Comparison of ENCODE assay signal across 19 mouse cellular contexts in genomic region chr7:50195080-50195611, GRCm38 (mm10).
DNase-seq lines count a peak whose midpoint lies in the region; ATAC-seq and TF ChIP-seq lines count a peak whose summit lies in the region.
"Had no signal": no experiment of that assay in that cellular context is flagged by ENCODE, and none has a peak within 500 bp of the region (broad histone marks: within the 10 kb centered on the region; RNA-seq: fewer than 3 reads in every experiment).

No protein-coding gene starts in this region.

- H3K9me3 ChIP-seq in kidney, postnatal 0 days (replicated peaks; ENCODE audit: low read length), result no peaks in the 10 kb centered on the region
- H3K9me3 ChIP-seq in lung, embryonic 16.5 days (ENCODE audit: control insufficient read depth, low read length), result no peaks in the 10 kb centered on the region
- H3K9me3 ChIP-seq in stomach, embryonic 15.5 days, result no peaks in the 10 kb centered on the region
- H3K9me3 ChIP-seq: embryonic facial prominence, embryonic 15.5 days; forebrain, embryonic 10.5 days; hindbrain, embryonic 13.5 days had no signal

- no peak overlapping the region for H3K4me3 ChIP-seq in kidney, postnatal 0 days (replicated peaks; ENCODE audit: low read depth, low read length)
- no peak overlapping the region for H3K4me3 ChIP-seq in lung, embryonic 16.5 days (ENCODE audit: low read length)
- no peak overlapping the region for H3K4me3 ChIP-seq in lung, adult 2 months (replicated peaks; ENCODE audit: extremely low read depth, low read depth, low read length)
- no peak overlapping the region for H3K4me3 ChIP-seq in stomach, embryonic 15.5 days (replicated peaks)
- H3K4me3 ChIP-seq: embryonic facial prominence, embryonic 15.5 days; erythroblast, embryonic 14.5 days; forebrain, embryonic 10.5 days; hindbrain, embryonic 13.5 days had no signal

- H3K4me2 ChIP-seq in kidney, postnatal 0 days (ENCODE audit: low read length), result no peak overlapping the region
- H3K4me2 ChIP-seq in lung, embryonic 16.5 days (ENCODE audit: low read depth, low read length), result no peak overlapping the region
- H3K4me2 ChIP-seq in stomach, embryonic 15.5 days, result no peak overlapping the region
- H3K4me2 ChIP-seq: embryonic facial prominence, embryonic 15.5 days; hindbrain, embryonic 13.5 days had no signal

- peak; percentile 20 for DNase-seq in kidney, postnatal 0 days (ENCODE audit: low spot score)
- no peak for DNase-seq in kidney, adult 8-10 months
- no peak for DNase-seq in lung, adult 2 months
- no peak for DNase-seq in Muller cell, postnatal 12 days (ENCODE audit: inconsistent ontology term)
- DNase-seq in adrenal gland, postnatal 36 days, result no peak
- DNase-seq: adrenal gland, adult 2 months; adrenal gland, postnatal 25 days; cerebellum, adult 2 months; cerebellum, postnatal 10 days; gastrocnemius, postnatal 36 days; heart, adult 11 months had no signal

- H3K27ac ChIP-seq in kidney, postnatal 0 days, result no peak overlapping the region
- no peak overlapping the region for H3K27ac ChIP-seq in lung, embryonic 16.5 days (ENCODE audit: low read length)
- no peak overlapping the region for H3K27ac ChIP-seq in stomach, embryonic 15.5 days
- H3K27ac ChIP-seq: embryonic facial prominence, embryonic 15.5 days; forebrain, embryonic 10.5 days; hindbrain, embryonic 13.5 days had no signal

- no peaks in the 10 kb centered on the region for H3K27me3 ChIP-seq in kidney, postnatal 0 days (ENCODE audit: insufficient read depth, low read length)
- peaks cover 11% of the 10 kb centered on the region; the same call in 1 of the 2 replicates for H3K27me3 ChIP-seq in lung, embryonic 16.5 days (ENCODE audit: control insufficient read depth, insufficient read depth, low read depth, low read length)
- no peaks in the 10 kb centered on the region for H3K27me3 ChIP-seq in stomach, embryonic 15.5 days (replicated peaks)
- H3K27me3 ChIP-seq: embryonic facial prominence, embryonic 15.5 days; hindbrain, embryonic 13.5 days; Patski had no signal

- no peaks in the 10 kb centered on the region for H3K36me3 ChIP-seq in kidney, postnatal 0 days (ENCODE audit: insufficient read depth, low read length)
- no peaks in the 10 kb centered on the region for H3K36me3 ChIP-seq in lung, embryonic 16.5 days (ENCODE audit: control insufficient read depth, insufficient read depth, low read length)
- H3K36me3 ChIP-seq in stomach, embryonic 15.5 days, result no peaks in the 10 kb centered on the region
- H3K36me3 ChIP-seq: embryonic facial prominence, embryonic 15.5 days; forebrain, embryonic 10.5 days; hindbrain, embryonic 13.5 days had no signal

- no peak for ATAC-seq in kidney, postnatal 0 days (replicated peaks; ENCODE audit: low FRiP score, low read depth)
- ATAC-seq in lung, embryonic 16.5 days (ENCODE audit: low read depth), result peak; percentile 78
- peak; percentile 80 for ATAC-seq in stomach, embryonic 15.5 days (ENCODE audit: insufficient read depth, low FRiP score, low read depth)
- ATAC-seq: forebrain, embryonic 14.5 days; Patski had no signal

- WGBS in kidney, postnatal 0 days, result 47% methylated on average over 3 of the region's 3 CpGs
- WGBS in lung, embryonic 16.5 days, result 30% methylated on average over 3 of the region's 3 CpGs
- 49% methylated on average over 3 of the region's 3 CpGs for WGBS in lung, adult 2 months
- WGBS in stomach, embryonic 15.5 days, result 22% methylated on average over 3 of the region's 3 CpGs

- TF ChIP-seq CTCF in kidney, postnatal 0 days (IDR thresholded peaks at IDR 0.05; ENCODE audit: low read depth), result no peak
- TF ChIP-seq CTCF in lung, adult 2 months (IDR thresholded peaks at IDR 0.05; ENCODE audit: insufficient read depth, low read length), result no peak

- H3K4me1 ChIP-seq in kidney, postnatal 0 days (replicated peaks; ENCODE audit: insufficient read depth, low read length), result no peaks in the 10 kb centered on the region
- H3K4me1 ChIP-seq in lung, embryonic 16.5 days (replicated peaks; ENCODE audit: control insufficient read depth, insufficient read depth, low read length), result peaks cover 5% of the 10 kb centered on the region; the same call in 1 of the 2 replicates
- no peaks in the 10 kb centered on the region for H3K4me1 ChIP-seq in lung, adult 2 months (ENCODE audit: control insufficient read depth, insufficient read depth, low read length)
- H3K4me1 ChIP-seq in stomach, embryonic 15.5 days, result no peaks in the 10 kb centered on the region
- H3K4me1 ChIP-seq: embryonic facial prominence, embryonic 15.5 days; forebrain, embryonic 10.5 days; hindbrain, embryonic 13.5 days had no signal

- no peak for TF ChIP-seq POLR2A in lung, adult 2 months (IDR thresholded peaks at IDR 0.05; ENCODE audit: borderline replicate concordance, extremely low read depth, low read depth, low read length)

- H3K9ac ChIP-seq in kidney, postnatal 0 days (ENCODE audit: low read depth, low read length), result no peak overlapping the region
- no peak overlapping the region for H3K9ac ChIP-seq in lung, embryonic 16.5 days (ENCODE audit: low read length)
- no peak overlapping the region for H3K9ac ChIP-seq in stomach, embryonic 15.5 days
- H3K9ac ChIP-seq: embryonic facial prominence, embryonic 15.5 days; hindbrain, embryonic 13.5 days had no signal
